Mouse (Mus musculus) liver, embryonic 14.5 days (tissue): Measurements from ENCODE around the gene Macf1. TPM values are rescaled to one million over a fixed set of nuclear protein-coding genes. Genes with fewer than 3 reads are reported as not detected.

ENCODE experiments used
- ATAC-seq: fragments of 200-750 bp; cut with Nextera tagmentation; 2 replicates; pipeline ENCODE4 v1.8.0; 2017; ENCODE audit warnings: moderate number of reproducible peaks, mild to moderate bottlenecking, moderate library complexity; ENCODE audit not compliant: insufficient read depth
- DNase-seq, 3 experiments: peaks; one replicate each; pipeline ENCODE4 v3.0.0-alpha.2; 2012 to 2013; ENCODE audit warnings: low read depth in 3 of 3, low spot score in 3 of 3
- H3K27ac ChIP-seq: fragments of 300-500 bp; sonication (generic); 2 replicates; pipeline ENCODE4 v1.5.1; 2014; ENCODE audit warnings: moderate library complexity, mild to moderate bottlenecking, control low read depth, inconsistent platforms
- H3K27me3 ChIP-seq: fragments of 300-500 bp; sonication (generic); 2 replicates; pipeline ENCODE4 v1.6.1; 2014; ENCODE audit warnings: mild to moderate bottlenecking, low read length, moderate library complexity; ENCODE audit not compliant: control insufficient read depth, insufficient read depth
- H3K36me3 ChIP-seq: fragments of 300-500 bp; sonication (generic); replicated peaks from 2 replicates; pipeline ENCODE4 v1.6.1; 2014; ENCODE audit warnings: low read depth; ENCODE audit not compliant: control insufficient read depth, insufficient read depth
- H3K4me1 ChIP-seq, 2 experiments: fragments of 200-500 bp in 1 of 2; fragments of 300-500 bp in 1 of 2; sonication (generic) in 1 of 2; replicated peaks; 2 replicates each; pipeline ENCODE4 v1.6.1; 2012 to 2014; ENCODE audit warnings: antibody characterized with exemption in 1 of 2, inconsistent platforms in 1 of 2, low read length in 1 of 2; ENCODE audit not compliant: control insufficient read depth in 2 of 2, insufficient read depth in 2 of 2
- H3K4me2 ChIP-seq: fragments of 300-500 bp; sonication (generic); 2 replicates; pipeline ENCODE4 v1.6.1; 2014; ENCODE audit warnings: low read depth, mild to moderate bottlenecking, control low read depth, moderate library complexity
- H3K4me3 ChIP-seq, 2 experiments: fragments of 200-500 bp in 1 of 2; fragments of 300-500 bp in 1 of 2; sonication (generic) in 1 of 2; 2 replicates each; pipeline ENCODE4 v1.5.1; 2012 to 2014; ENCODE audit warnings: low read depth in 2 of 2, low read length in 2 of 2, mild to moderate bottlenecking in 2 of 2, control low read depth in 1 of 2, inconsistent platforms in 1 of 2, moderate library complexity in 1 of 2; ENCODE audit not compliant: insufficient read depth in 1 of 2
- H3K9ac ChIP-seq: fragments of 300-500 bp; sonication (generic); replicated peaks from 2 replicates; pipeline ENCODE4 v1.6.1; 2014; ENCODE audit warnings: mild to moderate bottlenecking, control low read depth, moderate library complexity
- H3K9me3 ChIP-seq: fragments of 300-500 bp; sonication (generic); 2 replicates; pipeline ENCODE4 v1.6.1; 2016; ENCODE audit warnings: low read length, mixed read lengths; ENCODE audit not compliant: control insufficient read depth
- CTCF ChIP-seq: IDR thresholded peaks from 2 replicates; pipeline ENCODE4 v1.5.1; 2016; ENCODE audit warnings: antibody characterized with exemption, low read depth, control low read depth
- EP300 ChIP-seq: IDR thresholded peaks from 2 replicates; pipeline ENCODE4 v1.6.1; 2016; ENCODE audit warnings: antibody characterized with exemption, low read depth
- WGBS: fragments of 180-500 bp; shearing (Covaris S2); extraction: QIAGEN DNeasy Blood & Tissue Kit; methylation state at CpG from one replicate; pipeline ENCODE4 v1.1.7; 2014; ENCODE audit not compliant: insufficient replicate concordance; 5-methylcytosine and 5-hydroxymethylcytosine counted together
- polyA plus RNA-seq, 2 experiments: library from polyadenylated mRNA; depleted of rRNA in 1 of 2; stranded (reverse) in 1 of 2; unstranded in 1 of 2; fragments of >200 nt; fragmentation: Nextera tagmentation in 1 of 2; extraction: Ambion mirVana in 1 of 2; gene quantifications; 2 replicates each; pipeline versions ENCODE4 v1.2.1 to v1.2.3; 2012 to 2014

The Macf1 gene
- polyA plus RNA-seq, 2 experiments = 13.4 to 15.1 TPM

DNA sequence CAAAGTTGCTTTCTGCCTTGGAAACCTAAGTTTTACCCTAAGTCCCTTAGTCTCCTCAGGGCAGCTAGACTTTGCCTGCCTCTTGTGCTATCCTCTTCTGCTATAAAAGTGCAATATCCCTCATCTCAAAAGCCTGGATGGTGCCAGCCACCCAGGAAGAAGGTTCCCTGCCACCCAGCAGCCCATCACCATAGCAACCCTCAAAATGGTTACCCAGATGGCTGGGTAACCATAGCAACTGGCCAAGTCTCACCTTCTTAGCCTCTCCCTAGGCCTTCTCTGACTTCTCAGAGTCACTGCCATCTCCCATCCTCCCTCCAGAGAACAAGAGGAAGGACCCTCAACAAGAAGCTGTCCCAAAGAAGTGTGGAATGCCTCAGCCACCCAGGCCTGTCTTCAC, 13.6 kb downstream of the Macf1 start:
- H3K9ac ChIP-seq = no peak overlapping the region

DNA sequence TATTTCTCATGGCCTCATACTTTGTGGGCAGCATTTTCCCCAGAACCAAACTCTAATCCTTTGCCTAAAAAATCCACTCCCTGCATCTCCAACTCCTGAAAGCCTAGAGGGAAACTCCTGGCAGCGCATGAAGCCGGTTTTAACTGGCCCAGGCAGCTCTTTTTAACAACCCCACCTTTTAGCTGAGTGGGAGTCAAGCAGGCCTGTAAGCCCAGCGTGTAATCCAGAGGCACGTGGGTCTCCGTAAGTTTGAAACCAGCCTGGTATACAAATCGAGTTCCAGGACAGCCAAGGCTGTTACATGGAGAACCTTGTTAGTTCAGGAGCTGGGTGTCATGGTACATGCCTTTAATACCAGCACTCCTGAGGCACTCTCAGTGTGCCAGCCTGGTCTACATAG, 14.5 kb downstream of the Macf1 start:
- no peak overlapping the region for H3K9ac ChIP-seq
- WGBS = 63% methylated on average over 6 of the region's 6 CpGs

More for the DNA sequence above, 13.6 kb downstream of the Macf1 start:
- no peak for ATAC-seq
- Histone ChIP-seq H3K9me3 (no peaks in the 10 kb centered on the region), H3K4me1 (peaks cover 15% of the 10 kb centered on the region in 2 experiments), H3K27me3 (no peaks in the 10 kb centered on the region), H3K4me2 (no peak overlapping the region), H3K36me3 (no peaks in the 10 kb centered on the region), H3K4me3 (no peak overlapping the region), H3K27ac (no peak overlapping the region)
- TF ChIP-seq EP300 (no peak), CTCF (no peak)
- DNase-seq = no peak

DNA sequence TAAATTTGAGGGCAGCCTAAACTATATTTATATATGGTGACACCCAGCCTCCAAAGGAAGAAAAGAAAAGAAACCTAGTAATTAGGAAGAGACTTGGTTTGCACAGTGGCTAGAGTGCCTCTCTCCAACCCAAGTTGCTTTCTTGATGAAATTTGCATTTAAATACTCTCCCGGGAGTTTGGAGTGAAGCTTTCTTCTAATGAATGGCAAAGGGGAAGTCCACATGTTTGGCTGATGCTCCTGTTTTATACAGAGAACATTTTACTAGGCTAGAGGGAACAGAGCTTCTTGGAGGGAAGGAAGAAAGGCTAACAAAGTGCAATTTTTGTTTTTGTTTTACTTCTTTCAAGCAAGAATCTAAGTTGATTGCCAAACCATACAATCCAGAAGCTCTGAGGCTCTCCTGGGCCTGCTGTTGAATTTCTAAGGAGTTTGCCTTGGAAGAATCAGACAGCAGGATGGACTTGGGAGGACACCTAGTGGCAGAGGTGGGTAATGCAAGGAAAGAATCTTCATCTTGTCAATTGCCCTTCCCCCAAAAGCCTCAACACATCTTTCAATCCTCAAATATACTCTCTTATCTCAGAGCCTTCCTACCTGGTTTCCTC, 16.8 kb downstream of the Macf1 start:
- H3K27me3 ChIP-seq = no peaks in the 10 kb centered on the region; the same call in none of the 2 replicates
- no peak overlapping the region for H3K4me3 ChIP-seq
- no peak for ATAC-seq
- no peak overlapping the region for H3K4me2 ChIP-seq
- H3K9me3 ChIP-seq = no peaks in the 10 kb centered on the region
- no peak for TF ChIP-seq EP300
- TF ChIP-seq CTCF = peak; percentile 96
- DNase-seq = peak; percentile 59 to 62 (median 61)
- no peak overlapping the region for H3K9ac ChIP-seq
- peaks cover 30% of the 10 kb centered on the region in 2 experiments for H3K4me1 ChIP-seq
- no peak overlapping the region; the same call in 1 of the 2 replicates for H3K27ac ChIP-seq
- H3K36me3 ChIP-seq = no peaks in the 10 kb centered on the region
- 51% methylated on average over 1 of the region's 1 CpGs for WGBS

More for the DNA sequence above, 14.5 kb downstream of the Macf1 start:
- no peaks in the 10 kb centered on the region for H3K27me3 ChIP-seq
- no peaks in the 10 kb centered on the region for H3K9me3 ChIP-seq
- H3K4me1 ChIP-seq = peaks cover 20% of the 10 kb centered on the region in 2 experiments
- no peak overlapping the region for H3K27ac ChIP-seq
- no peak overlapping the region for H3K4me3 ChIP-seq
- H3K4me2 ChIP-seq = no peak overlapping the region
- H3K36me3 ChIP-seq = no peaks in the 10 kb centered on the region
- no peak for TF ChIP-seq EP300
- no peak for TF ChIP-seq CTCF
- DNase-seq (no peak), ATAC-seq (no peak)

DNA sequence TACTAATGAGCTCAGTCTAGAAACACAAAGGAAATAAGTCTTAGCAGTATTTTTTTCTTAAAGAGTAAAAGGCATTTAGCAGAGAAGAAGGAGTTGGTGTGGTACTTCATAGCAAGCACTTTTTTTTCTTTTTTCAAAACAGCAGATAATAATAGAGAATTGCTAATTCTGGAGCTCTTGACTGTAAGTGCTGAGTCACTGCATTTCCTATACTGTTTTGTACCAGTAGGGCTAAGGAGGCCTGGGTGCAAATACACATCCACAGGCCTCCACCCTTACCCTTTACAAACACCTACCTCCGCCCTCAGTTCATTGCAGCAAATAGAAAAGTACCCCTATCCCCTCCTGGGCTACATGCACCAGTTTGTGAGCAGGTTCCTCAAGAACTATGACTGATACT, 17.6 kb downstream of the Macf1 start:
- Histone ChIP-seq H3K9me3 (no peaks in the 10 kb centered on the region), H3K4me2 (peak overlapping the region; percentile 100), H3K27me3 (no peaks in the 10 kb centered on the region; the same call in none of the 2 replicates), H3K27ac (peak overlapping the region; percentile 49), H3K9ac (no peak overlapping the region), H3K4me3 (no peak overlapping the region), H3K4me1 (peaks cover 32 to 33% of the 10 kb centered on the region in 2 experiments), H3K36me3 (no peaks in the 10 kb centered on the region)
- TF ChIP-seq EP300 = no peak
- peak; percentile 23; the same call in 1 of the 2 replicates for TF ChIP-seq CTCF
- no peak for ATAC-seq
- peak in 1 of 3 experiments; percentile 44 for DNase-seq
- 56% methylated on average over 1 of the region's 1 CpGs for WGBS

DNA sequence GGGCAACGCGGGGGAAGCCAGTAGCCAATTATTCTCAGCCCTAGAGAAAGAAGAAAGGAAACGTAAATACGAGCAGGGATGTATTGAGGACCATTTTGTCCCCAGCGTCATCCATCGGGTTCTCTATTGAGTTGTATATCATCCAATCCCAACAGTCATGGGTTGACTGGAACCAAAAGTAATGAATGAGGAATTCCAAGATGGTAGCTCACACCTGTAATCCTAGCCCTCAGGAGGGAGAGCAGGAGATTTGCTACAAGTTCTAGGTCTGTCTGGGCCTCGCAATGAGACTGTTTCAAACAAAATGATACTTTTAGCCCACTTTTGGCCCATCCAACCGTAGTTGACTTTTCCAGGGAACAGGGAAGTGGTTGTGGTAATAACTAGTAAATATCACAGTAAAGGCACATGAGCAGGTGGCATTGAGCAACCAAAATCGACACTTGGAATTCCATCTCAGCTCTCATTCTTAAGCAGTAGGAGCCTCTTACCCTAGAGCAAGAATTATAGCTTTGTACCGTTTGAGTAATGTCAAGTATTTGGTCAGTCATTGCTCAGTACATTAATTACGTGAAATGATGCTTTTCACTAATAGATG, 18.4 kb downstream of the Macf1 start:
- ATAC-seq (no peak), DNase-seq (no peak)
- peak overlapping the region; percentile 86 for H3K27ac ChIP-seq
- H3K4me1 ChIP-seq = peaks cover 32 to 33% of the 10 kb centered on the region in 2 experiments
- no peaks in the 10 kb centered on the region; the same call in none of the 2 replicates for H3K27me3 ChIP-seq
- WGBS = 50% methylated on average over 11 of the region's 11 CpGs
- H3K9me3 ChIP-seq = no peaks in the 10 kb centered on the region
- H3K4me3 ChIP-seq = peak overlapping the region; percentile 73 to 82
- H3K4me2 ChIP-seq = peak overlapping the region; percentile 100
- no peak for TF ChIP-seq EP300
- no peak for TF ChIP-seq CTCF
- H3K9ac ChIP-seq = peak overlapping the region; percentile 89
- no peaks in the 10 kb centered on the region for H3K36me3 ChIP-seq
